Mouse (Mus musculus) spleen, adult 12 weeks (tissue): ENCODE measurements around the gene Blm.

Experiments
- DNase-seq: peaks from one replicate; pipeline ENCODE4 v3.0.0; 2022; ENCODE audit warnings: low spot score

The Blm gene

GRCm38 (mm10) chr7:80460199-80460598, 74.7 kb downstream of the Blm start:
- no peak for DNase-seq

GRCm38 (mm10) chr7:80457831-80458343, 77.0 kb downstream of the Blm start:
- DNase-seq = no peak

GRCm38 (mm10) chr7:80457241-80457640, 77.7 kb downstream of the Blm start:
- no peak for DNase-seq

- DNase-seq = no peak
Measured at GRCm38 (mm10) chr7:80456327-80456726, 78.6 kb downstream of the Blm start.

- no peak for DNase-seq
Measured at GRCm38 (mm10) chr7:80455505-80456160, 79.3 kb downstream of the Blm start.

GRCm38 (mm10) chr7:80454786-80455185, 80.1 kb downstream of the Blm start:
- no peak for DNase-seq

GRCm38 (mm10) chr7:80453997-80454396, 80.9 kb downstream of the Blm start:
- no peak for DNase-seq

GRCm38 (mm10) chr7:80453121-80453520, 81.8 kb downstream of the Blm start:
- no peak for DNase-seq

- DNase-seq = no peak
Measured at GRCm38 (mm10) chr7:80452241-80452640, 82.7 kb downstream of the Blm start.

- DNase-seq = no peak
Measured at GRCm38 (mm10) chr7:80451550-80452232, 83.2 kb downstream of the Blm start.

- DNase-seq = no peak
Measured at GRCm38 (mm10) chr7:80450354-80450753, 84.6 kb downstream of the Blm start.

- DNase-seq = no peak
Measured at GRCm38 (mm10) chr7:80449620-80450091, 85.3 kb downstream of the Blm start.

GRCm38 (mm10) chr7:80447336-80447735, 87.6 kb downstream of the Blm start:
- peak; percentile 34 for DNase-seq

GRCm38 (mm10) chr7:80446221-80446878, 88.6 kb downstream of the Blm start:
- no peak for DNase-seq

- peak; percentile 43 for DNase-seq
Measured at GRCm38 (mm10) chr7:80445492-80445891, 89.4 kb downstream of the Blm start.

GRCm38 (mm10) chr7:80444401-80445249, 90.3 kb downstream of the Blm start:
- DNase-seq = peak; percentile 34

- DNase-seq = no peak
Measured at GRCm38 (mm10) chr7:80443124-80443523, 91.8 kb downstream of the Blm start.

GRCm38 (mm10) chr7:80441986-80442904, 92.7 kb downstream of the Blm start:
- no peak for DNase-seq

GRCm38 (mm10) chr7:80440685-80441084, 94.2 kb downstream of the Blm start:
- no peak for DNase-seq

- DNase-seq = no peak
Measured at GRCm38 (mm10) chr7:80439789-80440488, 95.0 kb downstream of the Blm start.
